Mouse (Mus musculus): ENCODE measurements around the gene Hfm1.

The Hfm1 gene

DNA sequence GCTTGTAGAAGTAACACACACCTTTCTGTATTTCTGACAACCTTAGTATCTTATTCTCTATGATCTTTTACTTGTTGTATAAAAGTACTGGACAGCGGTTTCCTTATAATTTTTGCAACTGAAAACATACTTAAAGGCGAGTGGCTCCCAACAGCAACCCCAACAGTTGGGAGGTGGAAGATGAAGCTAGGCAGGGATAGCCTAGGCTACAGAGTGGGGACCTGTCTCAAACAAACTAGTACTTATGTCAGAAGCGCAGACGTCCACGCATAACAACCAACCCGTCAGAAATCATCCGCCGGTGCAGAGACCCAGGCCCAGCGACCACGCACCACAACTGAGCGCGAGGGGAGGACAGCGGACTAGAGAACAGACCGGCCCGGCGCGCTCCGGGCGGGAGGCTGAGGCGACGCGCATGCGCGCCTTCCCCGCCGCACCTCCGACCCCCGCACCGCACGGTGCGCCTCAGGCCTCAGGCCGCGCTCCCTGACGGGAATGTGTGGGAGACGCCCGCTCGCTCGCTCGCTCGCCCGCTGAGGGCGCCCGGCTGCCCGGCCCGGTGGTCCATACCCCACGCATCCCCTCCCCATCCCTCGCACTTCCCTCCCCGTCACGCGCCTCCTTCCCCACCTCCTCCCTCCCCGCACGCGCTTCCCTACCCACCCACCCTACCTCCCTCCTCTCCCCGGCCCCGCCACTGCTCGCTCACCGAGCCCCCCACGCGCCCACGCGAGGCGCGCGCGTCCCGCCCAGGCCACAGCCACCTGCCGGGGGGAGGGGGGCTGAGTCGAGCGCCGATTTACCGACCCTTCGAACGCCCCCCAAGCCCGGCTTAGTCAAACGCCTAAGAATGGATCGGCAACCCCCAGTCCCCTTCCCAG lies at the start of gene Hfm1:
Gene Hfm1, minus strand, starts transcription at position 834 of the 881 bp plus-strand sequence.
- CTCF ChIA-PET: interaction anchor here (0.9 to 1.1 kb wide), 2 partner anchors 33 to 65 kb away, joined by 3 to 4 read pairs; no protein-coding TSS in a partner anchor

DNA sequence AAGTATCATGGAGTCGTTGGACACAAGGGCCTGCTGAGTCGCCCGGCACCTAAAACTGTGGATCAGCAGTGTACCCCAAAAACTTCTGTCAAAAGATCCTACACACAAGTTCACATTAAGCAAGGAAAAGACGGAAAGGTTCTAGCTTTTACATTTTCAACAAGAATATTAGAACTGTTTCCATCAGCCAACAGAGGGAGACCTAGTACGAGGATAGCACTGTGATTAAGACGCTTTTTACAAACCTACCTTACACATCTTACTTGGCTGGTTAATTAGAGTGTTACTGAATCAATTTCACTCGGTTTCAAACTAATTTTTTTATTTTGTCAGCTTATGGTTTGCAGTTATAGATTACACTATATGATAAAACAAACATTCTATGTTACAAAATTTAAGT lies 47.8 kb upstream of the Hfm1 start:
- CTCF ChIA-PET: interaction anchor here (0.6 kb wide), 1 partner anchor 302 kb away, joined by 3 read pairs; no protein-coding TSS in a partner anchor

DNA sequence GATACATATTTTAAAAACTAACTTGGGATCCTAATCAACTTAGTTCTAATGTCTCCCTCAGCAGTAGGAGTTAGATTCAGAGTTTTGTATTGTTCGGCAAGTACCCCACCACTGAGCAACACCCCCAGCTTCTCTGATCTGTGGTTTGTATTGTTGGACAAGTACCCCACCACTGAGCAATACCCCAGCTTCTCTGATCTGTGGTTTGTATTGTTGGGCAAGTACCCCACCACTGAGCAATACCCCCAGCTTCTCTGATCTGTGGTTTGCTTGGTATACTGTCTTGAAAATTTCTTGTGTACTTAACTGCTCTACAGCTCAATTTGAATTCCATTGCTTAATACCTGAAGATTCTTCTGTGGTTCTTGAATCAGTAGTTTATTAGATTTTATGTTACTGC lies 41.5 kb upstream of the Hfm1 start:
- CTCF ChIA-PET: no interaction called here

DNA sequence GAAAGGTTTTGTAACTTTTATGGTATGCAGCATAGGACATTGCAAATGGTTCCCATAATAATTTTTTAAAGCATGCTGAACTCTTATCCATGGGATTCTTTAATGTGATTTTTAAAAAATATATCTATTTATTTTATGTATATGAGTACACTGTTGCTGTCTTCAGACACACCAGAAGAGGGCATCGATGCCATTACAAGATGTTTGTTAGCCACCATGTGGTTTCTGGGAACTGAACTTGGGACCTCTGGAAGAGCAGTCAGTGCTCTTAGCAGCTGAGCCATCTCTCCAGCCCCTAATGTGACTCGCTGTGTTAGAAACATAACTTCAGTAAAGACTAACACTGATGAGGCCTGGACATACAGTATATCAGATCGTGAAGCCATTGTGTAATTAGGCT lies 40.3 kb upstream of the Hfm1 start:
- CTCF ChIA-PET: no interaction called here

DNA sequence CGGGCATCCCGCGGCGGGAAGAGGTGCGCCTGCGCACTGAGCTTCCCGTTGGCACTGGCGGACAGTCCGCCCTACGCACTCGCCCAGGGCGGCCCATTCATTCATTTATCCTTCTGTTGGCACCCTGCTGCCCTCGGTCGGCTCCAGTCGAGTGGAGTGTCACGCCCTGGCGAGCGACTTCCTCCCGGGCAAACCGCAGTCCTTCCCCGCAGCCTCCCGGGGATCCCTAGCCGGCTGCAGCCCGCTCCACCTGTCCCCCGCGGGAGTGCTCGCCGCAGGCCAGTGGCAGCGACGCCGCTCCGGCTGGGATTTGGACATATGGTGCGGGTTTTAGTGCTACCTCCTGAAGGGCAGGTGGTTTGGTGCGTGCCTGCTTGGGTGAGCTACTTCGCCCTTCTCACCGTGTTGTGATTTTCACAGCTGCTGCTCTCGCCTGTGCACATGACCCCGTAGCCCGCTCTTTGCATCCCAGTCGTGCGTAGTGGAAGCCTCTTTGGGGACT lies 38.4 kb upstream of the Hfm1 start:
- CTCF ChIA-PET: no interaction called here

DNA sequence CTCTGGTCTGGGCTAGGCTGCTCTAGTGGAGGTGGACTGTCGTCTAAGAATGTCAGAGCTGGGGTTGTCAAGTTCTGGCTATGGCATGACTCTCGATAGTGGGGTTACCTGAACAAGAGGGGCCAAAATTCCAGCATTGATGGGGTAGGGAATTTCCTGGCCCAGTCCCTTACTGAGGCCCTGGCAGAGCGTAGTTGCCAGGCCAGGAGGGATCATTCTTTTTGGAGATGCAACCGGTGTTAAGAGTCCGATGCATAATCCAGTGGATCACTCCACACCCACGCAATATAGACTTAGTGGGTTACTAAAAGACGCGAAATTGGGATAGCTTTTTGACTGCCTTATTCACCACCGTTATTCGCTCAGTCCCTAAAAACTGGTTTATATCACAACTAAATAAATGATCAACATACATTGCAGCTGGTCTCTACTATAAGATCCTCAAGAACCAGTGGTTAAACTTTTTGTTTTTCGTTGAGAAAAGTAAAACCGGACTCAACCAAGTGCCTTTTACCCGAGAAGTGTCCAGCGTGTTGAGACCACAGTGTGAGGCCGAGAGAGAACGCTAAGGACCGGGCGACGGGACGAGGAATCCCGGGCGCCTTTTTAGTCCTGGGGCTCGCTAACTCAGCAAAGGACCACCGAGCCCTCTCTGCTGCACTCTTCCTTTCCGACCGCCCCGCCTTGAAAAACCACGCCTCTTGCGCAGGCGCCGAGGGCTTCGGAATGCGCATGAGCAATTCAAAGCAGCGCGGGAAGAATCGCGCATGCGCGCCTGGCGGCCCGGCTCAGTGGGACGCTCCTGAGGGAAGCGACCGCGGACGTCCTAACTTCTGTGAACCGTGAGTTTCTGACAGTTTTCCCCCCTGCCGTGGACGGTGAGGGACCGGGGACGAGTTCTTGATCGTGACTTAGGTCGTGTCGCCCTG lies 37.7 kb upstream of the Hfm1 start, which contains the start of gene Cdc7:
Gene Cdc7, plus strand, starts transcription at position 739 of the 929 bp plus-strand sequence.
- CTCF ChIA-PET: no interaction called here

DNA sequence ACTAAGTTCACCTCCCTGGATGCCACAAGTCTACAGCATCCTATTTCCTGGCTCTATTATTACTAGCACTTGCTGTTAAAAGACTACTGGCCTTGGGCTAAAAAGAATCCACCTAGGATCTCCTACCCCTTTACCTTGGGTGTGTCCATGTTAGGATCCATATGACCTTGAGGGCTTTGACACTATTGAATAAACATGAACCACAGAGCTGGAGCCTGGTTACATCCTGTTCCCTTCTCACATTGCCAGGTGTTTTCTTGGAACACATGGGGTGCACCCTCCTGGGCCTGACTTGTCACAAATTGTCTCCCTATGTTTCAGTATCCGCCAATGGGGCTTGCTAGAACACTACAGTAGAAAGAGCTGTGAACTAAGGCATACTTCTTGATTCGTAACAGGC lies 34.3 kb upstream of the Hfm1 start:
- CTCF ChIA-PET: no interaction called here

DNA sequence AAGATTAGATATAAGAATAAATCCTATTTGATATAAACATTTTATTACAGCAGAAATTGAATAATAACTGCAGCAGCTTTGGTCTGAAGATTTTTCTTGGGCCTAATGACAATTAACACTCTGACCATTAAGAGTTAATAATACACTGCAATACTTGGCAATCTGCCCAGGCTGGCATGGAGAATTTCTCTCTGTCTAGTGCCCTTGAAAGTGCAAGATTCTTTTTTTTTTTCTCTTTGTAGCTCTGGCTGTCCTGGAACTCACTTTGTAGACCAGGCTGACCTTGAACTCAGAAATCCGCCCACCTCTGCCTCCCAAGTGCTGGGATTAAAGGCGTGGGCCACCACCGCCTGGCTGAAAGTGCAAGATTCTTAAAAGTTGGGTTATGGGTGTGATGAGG lies 32.9 kb upstream of the Hfm1 start:
- CTCF ChIA-PET: interaction anchor here (0.5 kb wide), 1 partner anchor 9 kb away, joined by 3 read pairs; no protein-coding TSS in a partner anchor

DNA sequence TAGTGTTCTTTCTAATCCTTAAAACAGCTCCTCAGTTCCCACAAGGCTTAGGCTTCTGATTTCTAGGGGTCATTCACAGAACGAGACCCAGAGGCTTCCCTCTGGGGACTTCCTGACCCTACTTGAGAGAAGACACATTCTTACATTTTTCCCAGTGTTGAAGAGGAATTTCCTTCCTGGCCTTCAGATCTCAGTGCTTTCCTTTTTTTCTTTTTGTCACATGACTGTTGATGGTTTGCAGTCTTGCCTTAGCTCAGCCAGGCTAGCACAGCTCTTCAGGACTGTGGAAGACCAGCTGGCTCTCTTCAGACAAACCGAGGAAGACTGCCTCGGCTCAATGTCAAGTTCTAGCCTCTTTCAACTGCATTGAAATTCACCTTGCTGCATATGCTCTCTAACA lies 30.3 kb upstream of the Hfm1 start:
- CTCF ChIA-PET: no interaction called here

DNA sequence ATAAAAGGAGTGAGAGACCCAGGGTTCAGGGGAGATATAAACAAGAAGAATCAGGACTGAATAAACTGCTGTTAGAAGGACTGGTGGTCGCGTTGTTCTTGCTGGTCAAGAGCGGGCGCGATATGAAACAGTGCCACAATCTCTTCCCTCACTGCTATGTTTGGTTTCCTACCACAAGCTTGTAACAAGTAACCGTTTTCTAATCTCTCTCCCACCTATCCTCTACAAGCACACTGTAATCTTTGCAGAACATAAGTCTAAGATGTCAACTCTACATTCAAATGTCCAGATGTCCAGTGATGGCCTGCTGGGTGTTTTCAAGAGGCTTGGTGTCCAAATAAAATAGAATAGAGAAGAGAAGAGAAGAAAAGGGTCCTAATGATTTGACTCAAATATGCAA lies 22.6 kb upstream of the Hfm1 start:
- CTCF ChIA-PET: no interaction called here

DNA sequence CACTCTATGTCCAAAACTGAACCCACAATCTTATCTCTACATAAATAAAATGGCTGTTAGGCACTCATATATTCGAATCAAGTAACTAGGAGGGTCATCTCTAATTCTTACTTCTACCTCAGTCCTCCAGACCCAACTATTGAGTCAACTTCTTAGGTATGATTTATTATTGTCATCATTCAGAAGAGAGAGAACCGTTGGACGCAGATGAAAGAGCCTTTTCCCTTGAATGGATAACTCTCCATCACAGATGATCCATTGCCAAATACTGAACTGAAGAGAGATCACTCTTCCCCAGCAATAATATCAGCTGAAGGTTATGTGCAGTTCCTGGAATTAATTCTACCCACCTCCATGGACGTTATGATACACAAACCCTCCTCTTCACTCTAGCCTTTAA lies 20.2 kb upstream of the Hfm1 start:
- CTCF ChIA-PET: interaction anchor here (0.6 kb wide), 1 partner anchor 149 kb away, joined by 4 read pairs; no protein-coding TSS in a partner anchor

DNA sequence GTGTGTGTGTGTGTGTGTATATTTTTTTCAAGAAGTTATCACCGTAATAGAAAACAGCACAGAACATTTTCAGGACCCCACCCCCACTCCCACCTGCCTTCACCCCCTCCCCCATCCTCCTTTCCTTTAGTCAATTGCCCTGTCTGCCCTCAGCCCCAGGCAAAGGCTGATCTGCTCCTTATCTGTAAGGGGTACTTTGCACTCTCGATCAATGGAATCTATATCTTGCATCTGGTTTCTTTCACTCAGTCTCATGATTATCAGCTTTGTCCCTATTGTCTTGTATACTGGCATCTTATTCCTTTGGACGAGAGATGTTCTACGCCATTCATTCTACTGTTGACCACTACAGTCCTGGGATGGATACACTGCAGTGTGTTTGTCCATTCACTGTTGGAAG lies 1.9 kb upstream of the Hfm1 start:
- CTCF ChIA-PET: no interaction called here

DNA sequence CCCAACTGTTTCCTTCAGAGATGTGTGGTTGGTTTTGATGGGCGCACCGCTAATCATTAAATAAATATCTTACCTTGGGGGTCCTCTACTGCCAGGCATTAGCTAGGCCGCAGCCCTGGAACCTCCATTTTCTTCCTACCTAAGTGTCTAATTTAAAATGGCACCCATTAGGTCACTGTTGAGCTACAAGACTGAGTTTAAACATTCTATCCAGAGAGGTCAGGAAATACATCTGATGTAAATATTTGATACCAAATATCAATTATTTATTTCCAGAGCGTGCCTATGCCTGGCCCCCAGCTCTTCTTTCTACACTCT lies 207 bp upstream of the Hfm1 start:
- CTCF ChIA-PET: interaction anchor here (0.6 to 1.1 kb wide), 2 partner anchors 34 to 124 kb away, joined by 4 to 5 read pairs; no protein-coding TSS in a partner anchor

DNA sequence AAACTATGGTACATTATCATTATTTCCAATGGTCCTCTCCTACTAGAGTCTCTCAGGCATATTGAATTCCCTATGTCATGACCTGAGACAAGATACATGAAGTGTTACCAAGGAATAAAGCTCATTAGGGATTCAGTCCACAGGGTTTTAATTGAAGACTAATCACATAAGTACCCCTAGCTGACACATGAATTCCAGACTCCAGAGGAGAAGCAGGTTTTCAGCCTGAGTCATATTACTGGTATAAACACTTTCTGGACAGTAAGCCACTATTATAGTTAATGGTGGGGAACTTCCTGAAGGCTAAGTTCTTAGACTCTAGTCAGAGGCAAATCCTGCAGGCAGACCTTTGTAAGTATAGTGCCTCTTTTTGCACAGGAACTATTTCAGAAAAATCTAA lies 6.8 kb downstream of the Hfm1 start:
- CTCF ChIA-PET: no interaction called here

DNA sequence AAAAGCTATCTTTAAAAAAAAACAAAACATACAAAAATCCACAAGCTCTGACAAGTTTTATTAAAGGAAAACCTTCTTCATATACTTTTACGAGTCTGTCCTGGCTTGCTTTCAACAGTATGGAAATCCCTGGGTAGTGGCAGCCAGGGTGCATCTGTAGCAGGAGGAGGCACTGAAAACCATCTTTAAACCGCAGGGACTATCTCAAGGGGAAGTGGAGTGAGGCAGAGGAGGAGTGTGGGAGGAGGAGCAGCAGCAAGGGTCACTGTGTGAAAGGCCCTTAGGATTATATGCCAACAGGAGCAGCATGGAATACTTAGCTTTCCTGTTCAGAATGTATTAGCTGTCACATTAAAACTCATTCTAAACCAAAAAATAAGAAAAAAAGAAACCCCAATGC lies 29.2 kb downstream of the Hfm1 start:
- CTCF ChIA-PET: no interaction called here

DNA sequence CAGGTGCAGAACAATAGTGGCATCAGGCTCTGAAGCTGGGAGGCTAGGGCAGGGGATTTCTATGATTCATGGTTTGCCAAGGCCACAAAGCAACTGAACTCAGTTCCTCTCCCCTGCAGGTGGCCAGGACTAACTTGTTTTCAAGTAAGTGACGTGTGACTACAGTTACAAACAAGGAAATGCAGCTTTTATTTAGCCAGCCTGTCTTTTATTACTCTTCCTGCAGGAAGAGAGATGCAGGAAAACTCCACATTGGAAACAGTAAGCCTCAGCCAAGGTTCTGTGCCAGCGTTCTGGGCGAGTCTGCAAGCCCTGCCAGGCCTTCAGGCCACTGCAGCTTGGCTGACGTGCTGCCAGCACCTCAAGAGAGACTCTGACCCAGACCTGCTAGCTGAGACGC lies 34.3 kb downstream of the Hfm1 start:
- CTCF ChIA-PET: no interaction called here

DNA sequence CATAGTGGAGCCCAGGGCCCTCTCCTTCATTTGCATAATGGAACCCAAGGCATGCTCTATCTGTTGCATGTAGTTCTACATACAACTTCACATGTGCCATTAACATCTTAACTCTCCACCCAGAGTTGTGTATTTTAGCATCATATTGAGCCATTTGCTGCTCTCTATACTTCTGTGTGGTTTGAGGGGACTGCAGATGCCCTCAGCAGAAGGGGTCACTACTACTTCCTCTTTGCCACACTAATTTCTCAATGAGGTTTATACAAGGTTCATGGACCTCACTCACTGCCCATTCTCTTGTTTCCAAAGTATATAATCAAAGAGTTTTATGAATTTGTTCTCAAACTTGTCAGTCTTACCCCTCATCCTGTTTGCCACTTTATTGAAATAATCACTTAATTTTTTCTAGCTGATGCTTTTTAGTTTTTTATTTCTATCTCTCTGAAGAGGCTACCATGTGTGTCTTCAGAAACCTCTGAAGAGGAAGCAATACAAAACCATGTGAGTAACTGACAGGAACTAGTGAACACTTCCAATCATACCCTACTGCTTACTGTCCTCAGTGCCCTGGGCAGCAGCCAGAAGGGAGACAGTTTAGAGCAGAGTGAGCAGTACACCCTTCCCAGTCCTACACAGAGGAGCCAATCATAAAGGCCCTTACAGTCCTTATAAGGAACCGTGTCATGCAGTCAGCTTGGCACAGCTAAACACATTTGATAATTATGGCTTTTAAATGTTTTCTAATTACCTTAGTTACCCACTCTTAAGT lies 38.6 kb downstream of the Hfm1 start:
- CTCF ChIA-PET: no interaction called here

DNA sequence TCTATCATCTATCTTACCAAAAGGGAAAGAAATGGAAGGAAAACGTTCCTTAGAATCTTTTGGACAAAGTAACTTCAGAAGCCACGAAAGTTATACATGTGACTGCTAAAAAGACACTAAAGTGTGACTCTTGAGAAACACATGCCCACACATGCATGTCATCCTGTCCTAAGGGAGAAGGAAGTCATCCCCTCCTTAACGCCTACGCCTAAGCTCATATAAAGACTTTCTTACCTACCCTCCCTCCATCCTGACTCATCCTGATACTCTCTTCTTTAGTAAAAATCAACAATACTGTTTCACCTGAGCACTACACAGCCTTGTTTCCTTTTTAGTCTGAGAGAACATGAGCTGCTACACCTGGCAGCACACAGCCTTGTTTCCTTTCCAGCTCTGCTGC lies 40.6 kb downstream of the Hfm1 start:
- CTCF ChIA-PET: interaction anchor here (0.5 to 0.7 kb wide), 3 partner anchors 25 to 471 kb away, joined by 3 to 7 read pairs (median 3); no protein-coding TSS in a partner anchor

DNA sequence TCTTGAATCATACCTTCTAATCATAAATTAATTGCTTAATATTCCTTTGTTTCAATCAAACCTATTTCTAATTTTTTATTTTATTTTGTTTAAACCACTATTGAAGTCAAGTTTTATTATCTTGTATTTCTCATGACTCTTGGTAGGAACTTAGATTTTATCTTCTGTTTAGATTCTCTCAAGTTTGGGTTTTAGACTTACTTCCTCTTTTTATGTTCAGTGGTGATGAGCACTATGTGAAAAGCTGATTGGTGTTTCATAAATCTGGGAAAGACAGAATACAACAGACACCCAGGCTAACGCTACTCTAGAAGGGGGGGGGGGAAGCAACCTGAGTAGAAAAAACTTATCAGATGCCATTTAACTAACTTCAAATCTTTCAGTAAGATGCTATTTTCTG lies 49.7 kb downstream of the Hfm1 start:
- CTCF ChIA-PET: interaction anchor here (0.6 kb wide), 2 partner anchors 14 to 44 kb away, joined by 12 to 19 read pairs; no protein-coding TSS in a partner anchor

DNA sequence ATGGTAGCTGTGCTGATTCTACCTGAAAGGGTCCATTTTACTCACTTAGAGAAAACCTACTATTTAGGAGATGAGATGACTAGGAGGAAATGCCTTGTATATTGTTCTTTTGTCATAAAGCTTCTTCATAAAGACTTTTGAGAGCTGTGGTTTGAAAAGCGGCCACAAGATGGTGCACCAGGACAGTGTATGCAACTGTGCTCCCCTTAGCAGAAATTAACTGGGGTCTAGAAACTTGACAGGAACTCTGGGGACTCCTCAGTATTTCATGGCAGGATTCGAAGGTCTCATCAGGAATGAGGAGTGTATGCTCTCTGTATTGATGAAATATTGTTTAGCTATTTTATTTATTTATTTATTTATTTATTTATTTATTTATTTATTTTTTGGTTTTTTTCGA lies 65.7 kb downstream of the Hfm1 start:
- CTCF ChIA-PET: interaction anchor here (0.6 to 1.2 kb wide), 5 partner anchors 22 to 145 kb away, joined by 3 read pairs; no protein-coding TSS in a partner anchor

DNA sequence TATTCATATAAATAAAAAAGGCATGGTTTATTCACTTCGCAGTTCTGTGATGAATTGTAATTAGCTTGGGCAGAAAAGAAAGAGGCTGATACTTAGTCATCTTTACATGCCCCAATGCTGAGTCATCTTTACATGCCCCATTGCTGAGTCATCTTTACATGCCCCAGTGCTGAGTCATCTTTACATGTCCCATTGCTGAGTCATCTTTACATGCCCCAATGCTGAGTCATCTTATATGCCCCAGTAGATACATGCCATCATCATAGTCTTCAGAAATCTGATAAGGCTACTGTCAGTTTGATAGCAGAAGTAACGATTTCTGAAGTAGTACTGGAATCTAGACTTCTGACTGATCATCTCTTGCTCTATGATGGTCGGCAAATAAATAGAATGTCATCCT lies 72.8 kb downstream of the Hfm1 start:
- CTCF ChIA-PET: no interaction called here
